Mouse (Mus musculus) limb, embryonic 14.5 days (tissue): ENCODE data around the gene Asic4. TPM values are rescaled to one million over a fixed set of nuclear protein-coding genes. Genes with fewer than 3 reads are reported as not detected.
A peak's percentile ranks its signal among the peaks of the same experiment; 100 is the strongest.

Experiments used
- ATAC-seq: fragments of 200-750 bp; cut with Nextera tagmentation; 2 replicates; pipeline ENCODE4 v1.8.0; 2017; ENCODE audit warnings: low read depth, moderate number of reproducible peaks, moderate TSS enrichment; ENCODE audit not compliant: low FRiP score
- DNase-seq: peaks from one replicate; pipeline ENCODE4 v3.0.0-alpha.2; 2015; ENCODE audit warnings: low spot score
- H3K27ac ChIP-seq: fragments of 300-500 bp; sonication (generic); replicated peaks from 2 replicates; pipeline ENCODE4 v1.5.1; 2014; ENCODE audit warnings: low read depth, mild to moderate bottlenecking, low read length, moderate library complexity, mixed read lengths
- H3K27me3 ChIP-seq: fragments of 300-500 bp; sonication (generic); 2 replicates; pipeline ENCODE4 v1.6.1; 2014; ENCODE audit warnings: low read length, mixed read lengths; ENCODE audit not compliant: control insufficient read depth, insufficient read depth
- H3K36me3 ChIP-seq: fragments of 300-500 bp; sonication (generic); 2 replicates; pipeline ENCODE4 v1.6.1; 2014; ENCODE audit warnings: mild to moderate bottlenecking, low read length, moderate library complexity, mixed read lengths; ENCODE audit not compliant: control insufficient read depth, insufficient read depth
- H3K4me1 ChIP-seq: fragments of 300-500 bp; sonication (generic); 2 replicates; pipeline ENCODE4 v1.6.1; 2014; ENCODE audit warnings: antibody characterized with exemption, low read length, mixed read lengths; ENCODE audit not compliant: control insufficient read depth, insufficient read depth
- H3K4me2 ChIP-seq: fragments of 300-500 bp; sonication (generic); replicated peaks from 2 replicates; pipeline ENCODE4 v1.6.1; 2014; ENCODE audit warnings: low read depth, mild to moderate bottlenecking, low read length, moderate library complexity; ENCODE audit not compliant: severe bottlenecking
- H3K4me3 ChIP-seq: fragments of 300-500 bp; sonication (generic); replicated peaks from 2 replicates; pipeline ENCODE4 v1.5.1; 2014; ENCODE audit warnings: low read length
- H3K9ac ChIP-seq: fragments of 300-500 bp; sonication (generic); 2 replicates; pipeline ENCODE4 v1.6.1; 2014; ENCODE audit warnings: mild to moderate bottlenecking, low read depth, low read length, moderate library complexity; ENCODE audit not compliant: severe bottlenecking
- H3K9me3 ChIP-seq: fragments of 300-500 bp; sonication (generic); 2 replicates; pipeline ENCODE4 v1.6.1; 2016; ENCODE audit warnings: low read length; ENCODE audit not compliant: control insufficient read depth
- POLR2A ChIP-seq: fragments of 200-500 bp; IDR thresholded peaks from 2 replicates; pipeline ENCODE4 v1.8.0; 2012; ENCODE audit warnings: inconsistent platforms, mild to moderate bottlenecking, moderate library complexity, borderline replicate concordance; ENCODE audit not compliant: insufficient read depth, insufficient read length; ENCODE audit errors: extremely low read depth
- WGBS: fragments of 180-500 bp; shearing (Covaris S2); extraction: QIAGEN DNeasy Blood & Tissue Kit; methylation state at CpG from one replicate; pipeline ENCODE4 v1.1.7; 2014; 5-methylcytosine and 5-hydroxymethylcytosine counted together
- polyA plus RNA-seq, 2 experiments: library from polyadenylated mRNA; depleted of rRNA in 1 of 2; stranded (reverse) in 1 of 2; unstranded in 1 of 2; fragments of >200 nt; fragmentation: Nextera tagmentation in 1 of 2; extraction: Ambion mirVana in 1 of 2; gene quantifications; 2 replicates each; pipeline versions ENCODE4 v1.2.1 to v1.2.3; 2012 to 2014

Asic4 gene
- polyA plus RNA-seq, 2 experiments, result 0.15 to 0.35 TPM

GRCm38 (mm10) chr1:75442811-75443210 is 7.4 kb upstream of the Asic4 start:
- Histone ChIP-seq H3K4me1 (peaks cover 23% of the 10 kb centered on the region), H3K27ac (no peak overlapping the region), H3K9me3 (no peaks in the 10 kb centered on the region), H3K9ac (no peak overlapping the region), H3K36me3 (peaks cover 20% of the 10 kb centered on the region), H3K27me3 (peaks cover 33% of the 10 kb centered on the region), H3K4me2 (no peak overlapping the region), H3K4me3 (no peak overlapping the region)
- DNase-seq, result no peak
- 67% methylated on average over 8 of the region's 8 CpGs for WGBS
- ATAC-seq, result no peak
- TF ChIP-seq POLR2A, result no peak

- H3K27ac ChIP-seq, result no peak overlapping the region
- no peak overlapping the region for H3K4me3 ChIP-seq
- 29% methylated on average over 12 of the region's 13 CpGs for WGBS
- H3K27me3 ChIP-seq, result peaks cover 38% of the 10 kb centered on the region
- TF ChIP-seq POLR2A, result no peak
- ATAC-seq, result no peak
- peaks cover 20% of the 10 kb centered on the region for H3K36me3 ChIP-seq
- DNase-seq, result no peak
- H3K9ac ChIP-seq, result no peak overlapping the region
- H3K4me2 ChIP-seq, result no peak overlapping the region
- peaks cover 28% of the 10 kb centered on the region for H3K4me1 ChIP-seq
- no peaks in the 10 kb centered on the region for H3K9me3 ChIP-seq
These were observed 6.8 kb upstream of the Asic4 start for GRCm38 (mm10) chr1:75443247-75444024.

GRCm38 (mm10) chr1:75444208-75444607 is 6.0 kb upstream of the Asic4 start:
- WGBS, result 39% methylated on average over 3 of the region's 3 CpGs
- ATAC-seq (no peak), DNase-seq (no peak)
- Histone ChIP-seq H3K27me3 (peaks cover 46% of the 10 kb centered on the region), H3K9me3 (no peaks in the 10 kb centered on the region), H3K27ac (no peak overlapping the region), H3K4me1 (peaks cover 34% of the 10 kb centered on the region), H3K9ac (no peak overlapping the region), H3K4me2 (no peak overlapping the region), H3K36me3 (peaks cover 20% of the 10 kb centered on the region), H3K4me3 (no peak overlapping the region)
- no peak for TF ChIP-seq POLR2A

- no peaks in the 10 kb centered on the region for H3K9me3 ChIP-seq
- DNase-seq, result no peak
- H3K27ac ChIP-seq, result no peak overlapping the region
- TF ChIP-seq POLR2A, result no peak
- H3K9ac ChIP-seq, result no peak overlapping the region
- H3K27me3 ChIP-seq, result peaks cover 56% of the 10 kb centered on the region
- H3K4me3 ChIP-seq, result no peak overlapping the region
- H3K4me2 ChIP-seq, result no peak overlapping the region
- H3K36me3 ChIP-seq, result peaks cover 20% of the 10 kb centered on the region
- H3K4me1 ChIP-seq, result peaks cover 41% of the 10 kb centered on the region
- 4% methylated on average over 9 of the region's 9 CpGs for WGBS
- no peak; the same call in 1 of the 2 replicates for ATAC-seq
These were observed 5.0 kb upstream of the Asic4 start for GRCm38 (mm10) chr1:75445141-75445701.

GRCm38 (mm10) chr1:75445751-75446611 is 4.3 kb upstream of the Asic4 start:
- peak; percentile 63 for DNase-seq
- Histone ChIP-seq H3K9me3 (no peaks in the 10 kb centered on the region), H3K4me2 (peak overlapping the region; percentile 23; the same call in 1 of the 2 replicates), H3K4me3 (0 out of 2 replicates have a peak overlapping the region, but pooled peaks have one; percentile 10), H3K27me3 (peaks cover 62% of the 10 kb centered on the region), H3K9ac (0 out of 2 replicates have a peak overlapping the region, but pooled peaks have one; percentile 16), H3K36me3 (peaks cover 16% of the 10 kb centered on the region), H3K27ac (no peak overlapping the region), H3K4me1 (peaks cover 48% of the 10 kb centered on the region)
- 1% methylated on average over 22 of the region's 22 CpGs for WGBS
- peak; percentile 37; the same call in 1 of the 2 replicates for ATAC-seq
- TF ChIP-seq POLR2A, result no peak
